8 mouse cellular contexts compared by ENCODE assay signal in genomic region chr4:106463174-106463801, GRCm38 (mm10). TPM values are rescaled to one million over a fixed set of nuclear protein-coding genes. Genes with fewer than 3 reads are reported as not detected.
DNase-seq lines count a peak whose midpoint lies in the region; ATAC-seq and TF ChIP-seq lines count a peak whose summit lies in the region.

No protein-coding gene starts in this region.

- no peak for DNase-seq in lung, adult 2 months
- no peak for DNase-seq in forebrain, embryonic 11.5 days (ENCODE audit: low spot score)
- DNase-seq in adrenal gland, postnatal 14 days = no peak
- DNase-seq in gastrocnemius, postnatal 36 days = no peak
- no peak for DNase-seq in gastrocnemius, postnatal 4 days (ENCODE audit: low spot score in 2 of 2)

- no peak overlapping the region for H3K27ac ChIP-seq in lung, embryonic 15.5 days
- no peak overlapping the region for H3K27ac ChIP-seq in forebrain, embryonic 11.5 days (ENCODE audit: low read depth, low read length)
- no peak overlapping the region for H3K27ac ChIP-seq in limb, embryonic 13.5 days
- no peak overlapping the region for H3K27ac ChIP-seq in small intestine, adult 2 months (ENCODE audit: insufficient read depth, low read depth, low read length)

- H3K9ac ChIP-seq in lung, embryonic 15.5 days = no peak overlapping the region
- H3K9ac ChIP-seq in forebrain, embryonic 11.5 days (ENCODE audit: low read length) = peak overlapping the region; percentile 50
- peak overlapping the region; percentile 66 for H3K9ac ChIP-seq in limb, embryonic 13.5 days

- H3K4me1 ChIP-seq in lung, embryonic 15.5 days = peaks cover 13% of the 10 kb centered on the region
- no peaks in the 10 kb centered on the region for H3K4me1 ChIP-seq in lung, adult 2 months (ENCODE audit: control insufficient read depth, insufficient read depth, low read length)
- H3K4me1 ChIP-seq in forebrain, embryonic 11.5 days (replicated peaks; ENCODE audit: control insufficient read depth, insufficient read depth, low read length) = peaks cover 9% of the 10 kb centered on the region
- H3K4me1 ChIP-seq in limb, embryonic 13.5 days = peaks cover 14% of the 10 kb centered on the region
- peaks cover 10% of the 10 kb centered on the region for H3K4me1 ChIP-seq in small intestine, adult 2 months (ENCODE audit: control insufficient read depth, insufficient read depth, insufficient read length, low read length)

- no peaks in the 10 kb centered on the region for H3K9me3 ChIP-seq in lung, embryonic 15.5 days
- no peaks in the 10 kb centered on the region for H3K9me3 ChIP-seq in forebrain, embryonic 11.5 days (ENCODE audit: control insufficient read depth, low read length)
- H3K9me3 ChIP-seq in limb, embryonic 13.5 days = no peaks in the 10 kb centered on the region

- ATAC-seq in lung, embryonic 15.5 days (ENCODE audit: borderline replicate concordance, extremely low read depth, low FRiP score, low TSS enrichment) = no peak
- ATAC-seq in forebrain, embryonic 11.5 days (replicated peaks; ENCODE audit: low FRiP score) = peak; percentile 36
- no peak for ATAC-seq in limb, embryonic 13.5 days (ENCODE audit: low FRiP score, low read depth)

- TF ChIP-seq CTCF in lung, adult 2 months (IDR thresholded peaks at IDR 0.05; ENCODE audit: insufficient read depth, low read length) = no peak
- no peak for TF ChIP-seq CTCF in small intestine, adult 2 months (IDR thresholded peaks at IDR 0.05; ENCODE audit: extremely low read depth, insufficient read length, insufficient replicate concordance, low read depth, low read length)

- peak overlapping the region; percentile 38 for H3K4me3 ChIP-seq in lung, embryonic 15.5 days
- no peak overlapping the region for H3K4me3 ChIP-seq in lung, adult 2 months (replicated peaks; ENCODE audit: extremely low read depth, low read depth, low read length)
- H3K4me3 ChIP-seq in forebrain, embryonic 11.5 days (ENCODE audit: low read depth, low read length) = peak overlapping the region; percentile 37
- H3K4me3 ChIP-seq in limb, embryonic 13.5 days = peak overlapping the region; percentile 44
- peak overlapping the region; percentile 61 for H3K4me3 ChIP-seq in small intestine, adult 2 months (ENCODE audit: low read depth, low read length)

- WGBS in lung, embryonic 15.5 days = 25% methylated on average over 21 of the region's 21 CpGs
- WGBS in lung, adult 2 months = 30% methylated on average over 21 of the region's 21 CpGs
- 30% methylated on average over 21 of the region's 21 CpGs for WGBS in forebrain, embryonic 11.5 days
- WGBS in limb, embryonic 13.5 days = 26% methylated on average over 21 of the region's 21 CpGs
- WGBS in small intestine, adult 2 months = 16% methylated on average over 21 of the region's 21 CpGs

- no peak for TF ChIP-seq POLR2A in lung, adult 2 months (IDR thresholded peaks at IDR 0.05; ENCODE audit: borderline replicate concordance, extremely low read depth, low read depth, low read length)
- no peak for TF ChIP-seq POLR2A in small intestine, adult 2 months (IDR thresholded peaks at IDR 0.05; ENCODE audit: low read depth, low read length)

- peaks cover 34% of the 10 kb centered on the region for H3K27me3 ChIP-seq in lung, embryonic 15.5 days
- H3K27me3 ChIP-seq in forebrain, embryonic 11.5 days (ENCODE audit: control insufficient read depth, insufficient read depth, low read length) = peaks cover 22% of the 10 kb centered on the region
- H3K27me3 ChIP-seq in limb, embryonic 13.5 days = peaks cover 49% of the 10 kb centered on the region
- peaks cover 8% of the 10 kb centered on the region; the same call in 1 of the 2 replicates for H3K27me3 ChIP-seq in small intestine, adult 2 months (ENCODE audit: control insufficient read depth, insufficient read depth, low read length)

- H3K36me3 ChIP-seq in lung, embryonic 15.5 days = no peaks in the 10 kb centered on the region
- H3K36me3 ChIP-seq in forebrain, embryonic 11.5 days (ENCODE audit: control insufficient read depth, insufficient read depth, low read length) = no peaks in the 10 kb centered on the region
- no peaks in the 10 kb centered on the region for H3K36me3 ChIP-seq in limb, embryonic 13.5 days
- peaks cover 2% of the 10 kb centered on the region; the same call in 1 of the 2 replicates for H3K36me3 ChIP-seq in small intestine, adult 2 months (ENCODE audit: control insufficient read depth, insufficient read depth, low read length)

- H3K4me2 ChIP-seq in lung, embryonic 15.5 days = peak overlapping the region; percentile 73
- H3K4me2 ChIP-seq in forebrain, embryonic 11.5 days (ENCODE audit: low read depth, low read length, severe bottlenecking) = peak overlapping the region; percentile 74
- H3K4me2 ChIP-seq in limb, embryonic 13.5 days (replicated peaks) = peak overlapping the region; percentile 77

- intact Hi-C loops in gastrocnemius, postnatal 36 days (cut with DNase I) = no loop called here

RNA-seq across cellular contexts. Expression of gene Pcsk9, which starts 0.8 kb away (rescaled TPM):
- 2.5 and 2.8 TPM in 2 replicates for polyA plus RNA-seq in lung, embryonic 15.5 days (2015; fragmentation: Nextera tagmentation; extraction: Ambion mirVana)
- 0.10 and 0.39 TPM in 2 replicates for polyA plus RNA-seq in lung, adult 2 months (2012; rRNA removed)
- polyA plus RNA-seq in forebrain, embryonic 11.5 days (2014; fragmentation: Nextera tagmentation; extraction: Ambion mirVana) = 3.9 and 4.8 TPM in 2 replicates
- polyA plus RNA-seq in limb, embryonic 13.5 days (2015; fragmentation: Nextera tagmentation; extraction: Ambion mirVana) = 2.0 and 2.6 TPM in 2 replicates
- 3.0 and 17.7 TPM in 2 replicates for polyA plus RNA-seq in small intestine, adult 2 months (2012; rRNA removed)
- total RNA-seq in adrenal gland, postnatal 14 days (2021) = 0.11 and 0.59 TPM in 2 replicates
- total RNA-seq in gastrocnemius, postnatal 36 days (2021) = under 1 TPM in 1 of 2 experiments, not detected in 1; 0.08 TPM
- under 1 TPM; 0.66 to 0.70 TPM for total RNA-seq in gastrocnemius, postnatal 4 days (2021)

RNA-seq across cellular contexts. Expression of gene Bsnd, which starts 28.8 kb away (rescaled TPM):
- not detected in 2 replicates for polyA plus RNA-seq in lung, embryonic 15.5 days (2015; fragmentation: Nextera tagmentation; extraction: Ambion mirVana)
- not detected in 2 replicates for polyA plus RNA-seq in lung, adult 2 months (2012; rRNA removed)
- not detected in 2 replicates for polyA plus RNA-seq in forebrain, embryonic 11.5 days (2014; fragmentation: Nextera tagmentation; extraction: Ambion mirVana)
- polyA plus RNA-seq in limb, embryonic 13.5 days (2015; fragmentation: Nextera tagmentation; extraction: Ambion mirVana) = not detected in 2 replicates
- not detected in 2 replicates for polyA plus RNA-seq in small intestine, adult 2 months (2012; rRNA removed)
- total RNA-seq in adrenal gland, postnatal 14 days (2021) = not detected in 2 replicates
- not detected for total RNA-seq in gastrocnemius, postnatal 36 days (2021)
- under 1 TPM; 0.18 to 0.25 TPM for total RNA-seq in gastrocnemius, postnatal 4 days (2021)
